Mouse (Mus musculus): ENCODE measurements around the gene Me3. TPM values are rescaled to one million over a fixed set of nuclear protein-coding genes. Genes with fewer than 3 reads are reported as not detected.

Gene Me3
- polyA plus RNA-seq, 1 experiment from 2014 or later, result 3.8 TPM

DNA sequence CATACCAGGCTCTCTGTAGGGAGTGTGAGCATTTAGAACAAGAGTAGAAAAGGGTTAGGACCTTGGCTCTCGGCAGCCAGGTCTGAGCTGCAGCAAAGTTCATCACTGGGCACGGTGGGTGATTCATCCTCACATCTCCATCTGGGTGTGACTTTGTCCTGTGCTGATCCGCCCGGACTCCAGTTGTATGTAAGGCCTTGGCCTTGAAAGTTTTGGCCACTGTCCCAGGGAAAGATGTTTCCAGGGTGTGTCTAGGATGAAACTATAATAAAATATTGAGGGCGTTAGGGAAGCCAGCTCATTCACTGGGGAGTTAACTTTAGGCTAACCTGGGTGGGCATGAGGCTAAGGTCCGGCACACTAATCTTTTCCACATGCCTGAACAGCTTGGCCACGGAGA, 155.5 kb downstream of the Me3 start:
- Histone ChIP-seq H3K27ac (ENCODE audit: poor library complexity, severe bottlenecking) (no peak overlapping the region), H3K4me2 (no peak overlapping the region), H3K9ac (no peak overlapping the region), H3K27me3 (replicated peaks) (no peaks in the 10 kb centered on the region), H3K36me3 (no peaks in the 10 kb centered on the region), H3K4me1 (replicated peaks) (peaks cover 3% of the 10 kb centered on the region; the same call in 1 of the 2 replicates), H3K4me3 (no peak overlapping the region), H3K9me3 (replicated peaks) (no peaks in the 10 kb centered on the region; the same call in 1 of the 2 replicates)
- 84% methylated on average over 7 of the region's 7 CpGs for WGBS
- ATAC-seq (ENCODE audit: insufficient number of reproducible peaks, low FRiP score), result no peak

- Histone ChIP-seq H3K9me3 (replicated peaks) (no peaks in the 10 kb centered on the region), H3K4me2 (no peak overlapping the region), H3K27me3 (replicated peaks) (0 out of 2 replicates have a peak, but pooled peaks cover 3% of the 10 kb centered on the region), H3K4me1 (replicated peaks) (no peaks in the 10 kb centered on the region), H3K9ac (no peak overlapping the region), H3K36me3 (no peaks in the 10 kb centered on the region), H3K27ac (ENCODE audit: poor library complexity, severe bottlenecking) (no peak overlapping the region), H3K4me3 (no peak overlapping the region)
- no peak for ATAC-seq (ENCODE audit: insufficient number of reproducible peaks, low FRiP score)
- WGBS, result 82% methylated on average over 1 of the region's 1 CpGs
These were observed 160.4 kb downstream of the Me3 start for GRCm38 (mm10) chr7:89792576-89792975.

- Histone ChIP-seq H3K4me3 (no peak overlapping the region), H3K4me1 (replicated peaks) (no peaks in the 10 kb centered on the region), H3K27me3 (replicated peaks) (0 out of 2 replicates have a peak, but pooled peaks cover 3% of the 10 kb centered on the region), H3K9ac (no peak overlapping the region), H3K9me3 (replicated peaks) (no peaks in the 10 kb centered on the region), H3K36me3 (no peaks in the 10 kb centered on the region), H3K4me2 (no peak overlapping the region), H3K27ac (ENCODE audit: poor library complexity, severe bottlenecking) (no peak overlapping the region)
- ATAC-seq (ENCODE audit: insufficient number of reproducible peaks, low FRiP score), result no peak
- 55% methylated on average over 3 of the region's 3 CpGs for WGBS
These were observed 163.2 kb downstream of the Me3 start for GRCm38 (mm10) chr7:89795366-89795765.

GRCm38 (mm10) chr7:89796351-89796801, 164.2 kb downstream of the Me3 start:
- H3K4me3 ChIP-seq, result no peak overlapping the region
- H3K27me3 ChIP-seq (replicated peaks), result 0 out of 2 replicates have a peak, but pooled peaks cover 3% of the 10 kb centered on the region
- 46% methylated on average over 6 of the region's 6 CpGs for WGBS
- H3K9me3 ChIP-seq (replicated peaks), result no peaks in the 10 kb centered on the region
- H3K4me2 ChIP-seq, result no peak overlapping the region
- no peak for ATAC-seq (ENCODE audit: insufficient number of reproducible peaks, low FRiP score)
- no peaks in the 10 kb centered on the region for H3K36me3 ChIP-seq
- no peaks in the 10 kb centered on the region for H3K4me1 ChIP-seq (replicated peaks)
- no peak overlapping the region for H3K9ac ChIP-seq
- no peak overlapping the region for H3K27ac ChIP-seq (ENCODE audit: poor library complexity, severe bottlenecking)

GRCm38 (mm10) chr7:89798358-89799020, 166.3 kb downstream of the Me3 start:
- Histone ChIP-seq H3K4me2 (no peak overlapping the region), H3K4me1 (replicated peaks) (no peaks in the 10 kb centered on the region), H3K27me3 (replicated peaks) (0 out of 2 replicates have a peak, but pooled peaks cover 3% of the 10 kb centered on the region), H3K9ac (no peak overlapping the region), H3K27ac (ENCODE audit: poor library complexity, severe bottlenecking) (no peak overlapping the region), H3K4me3 (no peak overlapping the region), H3K36me3 (no peaks in the 10 kb centered on the region), H3K9me3 (replicated peaks) (no peaks in the 10 kb centered on the region)
- 64% methylated on average over 8 of the region's 8 CpGs for WGBS
- ATAC-seq (ENCODE audit: insufficient number of reproducible peaks, low FRiP score), result no peak

DNA sequence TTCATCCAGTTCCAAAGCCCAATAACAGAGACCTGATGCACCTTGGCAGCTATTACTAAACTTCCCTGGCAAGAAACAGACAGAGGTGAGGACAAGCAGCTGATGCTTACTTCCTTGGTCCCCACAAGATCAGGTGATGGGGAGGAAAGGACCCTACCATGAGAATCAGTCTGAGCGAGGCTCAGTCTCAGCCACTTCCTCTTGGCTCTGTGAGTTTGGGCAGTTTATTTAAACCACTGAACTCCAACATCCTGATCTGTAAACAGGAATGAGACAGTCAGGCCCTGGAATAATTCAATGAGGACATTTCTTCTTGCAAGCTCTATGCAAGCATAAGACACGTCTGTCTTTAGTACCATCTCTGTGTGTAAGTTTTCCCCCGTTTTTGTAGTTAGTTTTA, 170.3 kb downstream of the Me3 start:
- H3K36me3 ChIP-seq, result no peaks in the 10 kb centered on the region
- 65% methylated on average over 3 of the region's 3 CpGs for WGBS
- H3K9me3 ChIP-seq (replicated peaks), result no peaks in the 10 kb centered on the region

DNA sequence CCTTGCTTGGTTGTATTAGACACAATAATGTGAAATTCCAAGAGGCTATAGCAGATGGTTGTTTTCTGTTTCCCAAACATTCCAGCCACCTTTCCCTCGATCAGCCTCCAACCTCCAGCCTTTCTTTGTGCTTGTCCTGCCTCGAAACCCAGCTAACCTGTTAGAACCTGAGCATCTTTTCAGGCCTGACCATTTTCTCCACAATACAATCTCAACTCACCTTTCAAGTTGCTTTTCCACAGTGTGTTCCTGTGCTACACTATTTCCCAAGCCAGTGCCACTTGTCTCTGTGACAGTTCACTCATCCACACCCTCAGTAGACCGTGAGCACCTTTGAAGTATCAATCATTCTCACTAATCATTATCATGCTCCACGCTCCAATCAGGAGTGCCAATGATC, 171.8 kb downstream of the Me3 start:
- no peak overlapping the region for H3K27ac ChIP-seq (ENCODE audit: poor library complexity, severe bottlenecking)
- no peaks in the 10 kb centered on the region for H3K27me3 ChIP-seq (replicated peaks)
- H3K36me3 ChIP-seq, result no peaks in the 10 kb centered on the region
- no peak overlapping the region for H3K4me2 ChIP-seq
- 0 out of 2 replicates have a peak, but pooled peaks cover under 1% of the 10 kb centered on the region for H3K4me1 ChIP-seq (replicated peaks)
- H3K9ac ChIP-seq, result no peak overlapping the region
- 76% methylated on average over 4 of the region's 4 CpGs for WGBS
- no peak for ATAC-seq (ENCODE audit: insufficient number of reproducible peaks, low FRiP score)
- no peak overlapping the region for H3K4me3 ChIP-seq
- no peaks in the 10 kb centered on the region for H3K9me3 ChIP-seq (replicated peaks)

More for the DNA sequence above, 170.3 kb downstream of the Me3 start:
- Histone ChIP-seq H3K27me3 (replicated peaks) (no peaks in the 10 kb centered on the region), H3K4me1 (replicated peaks) (no peaks in the 10 kb centered on the region), H3K4me2 (no peak overlapping the region), H3K27ac (ENCODE audit: poor library complexity, severe bottlenecking) (no peak overlapping the region), H3K4me3 (no peak overlapping the region), H3K9ac (no peak overlapping the region)
- no peak for ATAC-seq (ENCODE audit: insufficient number of reproducible peaks, low FRiP score)

DNA sequence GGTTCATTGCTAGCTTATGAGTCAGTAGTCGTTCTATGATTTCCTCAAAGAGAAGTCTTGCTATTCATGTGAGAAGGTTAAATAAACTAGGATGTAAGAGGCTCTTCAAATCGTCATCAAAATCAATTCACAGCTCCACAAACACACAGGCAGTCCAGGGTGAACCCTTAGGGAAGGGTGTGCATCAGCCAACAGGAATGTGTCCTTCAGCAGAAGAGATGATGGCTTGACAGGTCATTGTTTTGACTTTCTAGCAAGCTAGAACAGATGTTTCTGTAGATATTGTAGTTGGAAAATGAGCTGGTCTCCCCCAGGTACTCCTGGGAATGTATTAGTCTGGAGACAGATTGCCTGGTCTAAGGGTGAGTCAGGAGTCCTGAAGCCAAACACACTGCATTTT, 177.2 kb downstream of the Me3 start:
- Histone ChIP-seq H3K27ac (ENCODE audit: poor library complexity, severe bottlenecking) (no peak overlapping the region), H3K4me1 (replicated peaks) (peaks cover 5% of the 10 kb centered on the region), H3K4me3 (no peak overlapping the region), H3K9ac (no peak overlapping the region), H3K9me3 (replicated peaks) (no peaks in the 10 kb centered on the region), H3K36me3 (no peaks in the 10 kb centered on the region), H3K27me3 (replicated peaks) (no peaks in the 10 kb centered on the region), H3K4me2 (no peak overlapping the region)
- no peak for ATAC-seq (ENCODE audit: insufficient number of reproducible peaks, low FRiP score)
- WGBS, result 13% methylated on average over 2 of the region's 2 CpGs

DNA sequence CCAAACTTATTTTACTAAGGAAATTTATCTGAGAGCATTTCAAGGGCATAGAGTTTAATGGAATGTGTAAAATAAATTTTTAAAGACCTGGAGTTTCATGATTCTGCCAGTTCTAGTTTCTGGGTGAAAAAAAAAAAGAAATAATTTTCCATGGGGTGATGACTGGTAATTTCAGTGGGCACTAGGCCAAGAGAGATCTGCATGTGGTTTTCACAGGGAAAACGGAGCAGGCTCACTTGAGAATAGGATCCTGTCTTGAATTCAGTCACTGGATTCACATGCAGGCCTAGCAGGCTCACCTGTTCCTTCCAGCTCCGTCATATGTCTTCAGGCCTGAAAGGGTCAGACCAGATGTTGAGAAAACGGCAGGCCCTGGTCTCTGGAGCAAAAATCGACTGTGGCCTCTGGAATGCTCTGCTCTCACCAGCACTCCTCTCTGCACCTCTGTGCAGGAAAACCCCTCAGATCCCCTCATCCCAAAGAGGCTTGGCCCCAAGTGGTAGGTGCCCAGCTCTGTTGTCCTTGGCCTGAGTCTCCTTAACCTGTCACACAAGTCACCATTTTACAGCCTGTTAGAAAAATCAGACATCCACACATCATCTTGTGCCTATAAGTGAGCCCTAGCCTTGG, 196.4 kb downstream of the Me3 start:
- WGBS, result 68% methylated on average over 4 of the region's 4 CpGs
- Histone ChIP-seq H3K9me3 (replicated peaks) (no peaks in the 10 kb centered on the region), H3K4me2 (no peak overlapping the region), H3K9ac (no peak overlapping the region), H3K4me1 (replicated peaks) (no peaks in the 10 kb centered on the region), H3K36me3 (no peaks in the 10 kb centered on the region), H3K27ac (ENCODE audit: poor library complexity, severe bottlenecking) (no peak overlapping the region), H3K4me3 (no peak overlapping the region), H3K27me3 (replicated peaks) (no peaks in the 10 kb centered on the region)
- no peak for ATAC-seq (ENCODE audit: insufficient number of reproducible peaks, low FRiP score)

GRCm38 (mm10) chr7:89829201-89829600, 197.0 kb downstream of the Me3 start:
- H3K9me3 ChIP-seq (replicated peaks), result no peaks in the 10 kb centered on the region
- no peaks in the 10 kb centered on the region for H3K27me3 ChIP-seq (replicated peaks)
- no peaks in the 10 kb centered on the region for H3K4me1 ChIP-seq (replicated peaks)
- 49% methylated on average over 7 of the region's 7 CpGs for WGBS
- H3K4me3 ChIP-seq, result no peak overlapping the region
- H3K36me3 ChIP-seq, result no peaks in the 10 kb centered on the region
- ATAC-seq (ENCODE audit: insufficient number of reproducible peaks, low FRiP score), result no peak
- H3K9ac ChIP-seq, result no peak overlapping the region
- H3K4me2 ChIP-seq, result no peak overlapping the region
- no peak overlapping the region for H3K27ac ChIP-seq (ENCODE audit: poor library complexity, severe bottlenecking)

DNA sequence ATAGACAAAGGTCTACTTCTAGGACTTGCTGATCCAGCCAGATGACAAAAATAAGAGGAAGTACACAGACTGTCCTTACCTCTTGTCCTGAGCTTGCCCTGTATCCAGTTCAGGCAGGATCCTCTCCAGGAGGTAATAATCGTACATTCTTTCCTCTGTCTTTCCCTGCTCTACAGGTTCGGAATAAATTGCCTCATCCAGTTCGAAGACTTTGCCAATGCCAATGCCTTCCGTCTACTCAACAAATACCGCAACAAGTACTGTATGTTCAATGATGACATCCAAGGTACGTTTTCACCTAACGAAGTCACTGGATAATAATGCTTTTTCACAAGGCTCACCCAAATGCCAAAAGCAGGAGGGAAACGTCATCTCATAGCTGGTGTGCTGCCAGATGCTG, 201.3 kb downstream of the Me3 start:
- Histone ChIP-seq H3K4me2 (no peak overlapping the region), H3K9me3 (replicated peaks) (no peaks in the 10 kb centered on the region), H3K27ac (ENCODE audit: poor library complexity, severe bottlenecking) (no peak overlapping the region), H3K4me3 (no peak overlapping the region), H3K4me1 (replicated peaks) (peaks cover 6% of the 10 kb centered on the region), H3K36me3 (no peaks in the 10 kb centered on the region), H3K27me3 (replicated peaks) (no peaks in the 10 kb centered on the region), H3K9ac (no peak overlapping the region)
- 84% methylated on average over 8 of the region's 8 CpGs for WGBS
- no peak for ATAC-seq (ENCODE audit: insufficient number of reproducible peaks, low FRiP score)
